25 mouse cellular contexts compared by ENCODE assay signal in genomic region chr9:22402976-22403375, GRCm38 (mm10). TPM values are rescaled to one million over a fixed set of nuclear protein-coding genes. Genes with fewer than 3 reads are reported as not detected.
"Had no signal": no experiment of that assay in that cellular context is flagged by ENCODE, and none has a peak within 500 bp of the region (broad histone marks: within the 10 kb centered on the region; RNA-seq: fewer than 3 reads in every experiment).

No protein-coding gene starts in this region.

- H3K4me2 ChIP-seq: neural tube, embryonic 12.5 days; neural tube, embryonic 13.5 days; neural tube, embryonic 15.5 days; stomach, embryonic 15.5 days had no signal

- H3K4me1 ChIP-seq: neural tube, embryonic 12.5 days; neural tube, embryonic 13.5 days; neural tube, embryonic 15.5 days; stomach, embryonic 15.5 days had no signal

- H3K27ac ChIP-seq: neural tube, embryonic 12.5 days; neural tube, embryonic 13.5 days; neural tube, embryonic 15.5 days; stomach, embryonic 15.5 days; stomach, postnatal 0 days had no signal

- H3K9ac ChIP-seq: neural tube, embryonic 12.5 days; neural tube, embryonic 13.5 days; neural tube, embryonic 15.5 days; stomach, embryonic 15.5 days had no signal

- H3K9me3 ChIP-seq: neural tube, embryonic 12.5 days; neural tube, embryonic 13.5 days; neural tube, embryonic 15.5 days; stomach, embryonic 15.5 days had no signal

- H3K27me3 ChIP-seq: neural tube, embryonic 12.5 days; neural tube, embryonic 13.5 days; neural tube, embryonic 15.5 days; stomach, embryonic 15.5 days had no signal

- DNase-seq: retina, postnatal 1 day; right cerebral cortex, adult 18-20 months; right cerebral cortex, postnatal 14 days; right cerebral cortex, postnatal 25 days; right cerebral cortex, postnatal 4 days; spleen, adult 18-20 months; thymus, adult 18-20 months; thymus, adult 2 months; thymus, postnatal 25 days; thymus, postnatal 36 days; thymus, postnatal 4 days had no signal

- H3K36me3 ChIP-seq: neural tube, embryonic 12.5 days; neural tube, embryonic 13.5 days; neural tube, embryonic 15.5 days; stomach, embryonic 15.5 days had no signal

- H3K4me3 ChIP-seq: neural tube, embryonic 12.5 days; neural tube, embryonic 13.5 days; neural tube, embryonic 15.5 days; stomach, embryonic 15.5 days had no signal

RNA-seq across cellular contexts. Expression of gene Gm17545, which starts 51.1 kb away (rescaled TPM):
- total RNA-seq: neutrophil, adult 5-6 weeks had no signal
- polyA plus RNA-seq: neural tube, embryonic 11.5 days; neural tube, embryonic 12.5 days; neural tube, embryonic 13.5 days; neural tube, embryonic 14.5 days; neural tube, embryonic 15.5 days; small intestine, adult 2 months; spleen, adult 2 months; stomach, embryonic 14.5 days; stomach, embryonic 15.5 days; stomach, embryonic 16.5 days; stomach, postnatal 0 days; testis, adult 2 months; thymus, adult 2 months; urinary bladder, adult 2 months had no signal
